Mouse (Mus musculus): Measurements from ENCODE around the gene Cryzl1.

- TF ChIP-seq CTCF (IDR thresholded peaks at IDR 0.05; ENCODE audit: insufficient read depth, low read depth, low read length) (no peak), POLR2A (IDR thresholded peaks at IDR 0.05; ENCODE audit: insufficient read depth, low read depth, low read length) (no peak)
Measured at GRCm38 (mm10) chr16:91767165-91767701, 38.5 kb upstream of the Cryzl1 start.
